Comparison of ENCODE assay signal across 7 mouse cellular contexts in genomic region chr2:11338931-11339839, GRCm38 (mm10).
DNase-seq lines count a peak whose midpoint lies in the region; ATAC-seq lines count a peak whose summit lies in the region.

No protein-coding gene starts in this region.

- H3K4me3 ChIP-seq in hindbrain, embryonic 13.5 days: no peak overlapping the region
- H3K4me3 ChIP-seq in hindbrain, embryonic 12.5 days: no peak overlapping the region
- no peak overlapping the region for H3K4me3 ChIP-seq in kidney, embryonic 16.5 days (ENCODE audit: low read length)

- H3K4me2 ChIP-seq in hindbrain, embryonic 13.5 days: no peak overlapping the region
- H3K4me2 ChIP-seq in hindbrain, embryonic 12.5 days (replicated peaks): no peak overlapping the region
- H3K4me2 ChIP-seq in kidney, embryonic 16.5 days (replicated peaks; ENCODE audit: low read depth, low read length): no peak overlapping the region

- no peaks in the 10 kb centered on the region for H3K9me3 ChIP-seq in hindbrain, embryonic 13.5 days
- H3K9me3 ChIP-seq in hindbrain, embryonic 12.5 days (replicated peaks): no peaks in the 10 kb centered on the region
- H3K9me3 ChIP-seq in kidney, embryonic 16.5 days (ENCODE audit: low read length): no peaks in the 10 kb centered on the region

- H3K9ac ChIP-seq in hindbrain, embryonic 13.5 days: no peak overlapping the region
- no peak overlapping the region for H3K9ac ChIP-seq in hindbrain, embryonic 12.5 days
- H3K9ac ChIP-seq in kidney, embryonic 16.5 days (replicated peaks; ENCODE audit: low read length): no peak overlapping the region

- H3K36me3 ChIP-seq in hindbrain, embryonic 13.5 days: no peaks in the 10 kb centered on the region
- H3K36me3 ChIP-seq in hindbrain, embryonic 12.5 days: no peaks in the 10 kb centered on the region
- H3K36me3 ChIP-seq in kidney, embryonic 16.5 days (ENCODE audit: insufficient read depth, low read length): no peaks in the 10 kb centered on the region

- DNase-seq in CD4-positive helper T cell, adult 2 months (ENCODE audit: low read depth, low spot score): peak; percentile 84
- peak; percentile 61 for DNase-seq in T-cell, adult 2 months (ENCODE audit: low spot score)
- no peak for DNase-seq in embryo, embryonic 10 days (ENCODE audit: low spot score)

- peak; percentile 54; the same call in 1 of the 2 replicates for ATAC-seq in hindbrain, embryonic 13.5 days (ENCODE audit: low FRiP score)
- no peak for ATAC-seq in hindbrain, embryonic 12.5 days (ENCODE audit: low FRiP score)
- ATAC-seq in kidney, embryonic 16.5 days (ENCODE audit: low FRiP score, low TSS enrichment): 0 out of 2 replicates have a peak, but pooled peaks have one; percentile 12
- peak; percentile 51 for ATAC-seq in megakaryocyte progenitor cell, adult 5-6 weeks (replicated peaks; ENCODE audit: poor library complexity)

- no peak overlapping the region for H3K27ac ChIP-seq in hindbrain, embryonic 13.5 days
- no peak overlapping the region for H3K27ac ChIP-seq in hindbrain, embryonic 12.5 days
- H3K27ac ChIP-seq in kidney, embryonic 16.5 days (ENCODE audit: low read length): no peak overlapping the region

- H3K27me3 ChIP-seq in hindbrain, embryonic 13.5 days: no peaks in the 10 kb centered on the region
- no peaks in the 10 kb centered on the region for H3K27me3 ChIP-seq in hindbrain, embryonic 12.5 days
- no peaks in the 10 kb centered on the region for H3K27me3 ChIP-seq in kidney, embryonic 16.5 days (ENCODE audit: insufficient read depth, low read length)

- WGBS in hindbrain, embryonic 13.5 days: 82% methylated on average over 14 of the region's 14 CpGs
- WGBS in hindbrain, embryonic 12.5 days: 84% methylated on average over 14 of the region's 14 CpGs
- 63% methylated on average over 14 of the region's 14 CpGs for WGBS in kidney, embryonic 16.5 days

- H3K4me1 ChIP-seq in hindbrain, embryonic 13.5 days (replicated peaks): no peaks in the 10 kb centered on the region
- H3K4me1 ChIP-seq in hindbrain, embryonic 12.5 days: no peaks in the 10 kb centered on the region
- no peaks in the 10 kb centered on the region for H3K4me1 ChIP-seq in kidney, embryonic 16.5 days (ENCODE audit: insufficient read depth, low read length)
